Mouse (Mus musculus) ES-Bruce4 (cell line): ENCODE measurements around the gene Vmn1r200.
"Not testable (repeated sequence)": the region's sequence is repeated elsewhere in the genome, so short reads cannot be mapped to it uniquely, and the experiment has no call there.

Experiments used
- CTCF ChIP-seq: IDR thresholded peaks from one replicate; pipeline ENCODE4 v1.8.1; 2011; ENCODE audit warnings: low read depth, low read length
- POLR2A ChIP-seq: IDR thresholded peaks from one replicate; pipeline ENCODE4 v1.8.1; 2011; ENCODE audit warnings: low read length; ENCODE audit not compliant: insufficient read depth

DNA sequence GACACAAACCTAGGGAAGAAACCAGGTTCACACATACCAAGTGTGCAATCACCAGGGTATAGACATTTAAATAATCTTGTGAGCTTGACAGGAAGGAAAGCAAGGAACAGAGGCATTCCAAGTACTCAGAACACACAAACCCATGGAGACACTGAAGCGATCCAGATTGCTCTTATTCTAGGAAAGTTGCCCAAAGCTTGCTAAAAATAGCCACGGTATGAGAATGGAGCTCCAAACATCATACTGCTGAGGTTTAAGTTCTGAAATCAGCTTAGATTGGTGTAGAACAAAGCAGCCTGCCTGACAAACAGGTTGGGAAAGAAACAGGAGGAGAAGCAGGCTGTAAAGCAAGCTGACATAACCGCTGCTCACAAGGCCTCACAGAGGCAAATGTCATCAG, 9.0 kb upstream of the Vmn1r200 start:
- not testable (repeated sequence) for TF ChIP-seq CTCF, POLR2A
